Mouse (Mus musculus): Measurements from ENCODE around the gene Muc5b.

DNA sequence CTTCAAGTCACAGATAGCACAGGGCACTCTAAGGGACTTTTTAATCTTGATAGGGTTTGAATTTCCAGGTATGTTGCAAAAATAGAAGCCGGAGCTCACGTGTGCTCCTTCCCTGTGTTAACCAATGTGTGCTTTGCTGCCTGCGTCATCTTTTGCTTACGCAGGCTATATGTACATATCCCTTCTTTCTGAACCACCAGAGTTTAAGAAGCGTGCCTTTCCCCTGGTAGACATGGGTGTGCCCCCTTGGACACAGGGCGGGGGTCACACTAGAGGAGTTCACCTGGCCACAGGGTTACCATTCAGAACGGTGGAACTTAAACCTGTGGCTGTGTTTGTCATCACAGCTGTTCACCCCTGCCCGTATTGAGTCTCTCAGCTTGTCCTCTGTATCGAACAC, 14.5 kb upstream of the Muc5b start:
- TF ChIP-seq CTCF (IDR thresholded peaks at IDR 0.05; ENCODE audit: extremely low read depth, insufficient read length, insufficient replicate concordance, low read depth, low read length) (no peak), POLR2A (IDR thresholded peaks at IDR 0.05; ENCODE audit: low read depth, low read length) (no peak)

Data from small intestine, adult 2 months (tissue).